Mouse (Mus musculus): ENCODE results near the gene Nynrin. TPM values are rescaled to one million over a fixed set of nuclear protein-coding genes. Genes with fewer than 3 reads are reported as not detected.

The Nynrin gene
- polyA plus RNA-seq, 1 experiment, result 3.0 TPM

DNA sequence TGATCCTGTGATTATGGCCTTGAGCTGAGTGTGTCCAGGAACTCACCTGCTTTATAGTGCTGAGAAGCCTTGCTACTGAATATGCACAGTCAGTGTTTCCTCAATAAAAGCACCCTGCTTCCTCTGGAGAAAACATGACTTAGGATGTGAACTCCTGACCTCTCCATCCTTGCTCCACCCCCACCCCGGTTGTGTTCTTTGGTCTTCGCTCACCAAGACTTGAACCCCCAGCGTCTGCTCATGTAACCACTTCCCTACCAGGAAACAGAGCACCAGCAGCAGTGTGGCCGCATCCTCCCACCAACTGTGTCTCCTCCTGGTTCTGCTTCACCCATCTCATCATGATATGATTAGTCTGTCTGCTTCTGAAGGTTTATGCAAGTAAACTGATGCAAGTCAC lies 59.6 kb downstream of the Nynrin start:
- no peak overlapping the region for H3K27ac ChIP-seq (ENCODE audit: insufficient read depth, low read length)
- no peak for DNase-seq (ENCODE audit: low read depth in 1 of 2, low spot score in 2 of 2)
- no peaks in the 10 kb centered on the region for H3K27me3 ChIP-seq (ENCODE audit: control insufficient read depth, insufficient read depth, low read length)
- 8% methylated on average over 4 of the region's 4 CpGs for WGBS
- no peak overlapping the region for H3K4me3 ChIP-seq (ENCODE audit: extremely low read depth, insufficient read depth, insufficient read length)
- TF ChIP-seq POLR2A (IDR thresholded peaks at IDR 0.05; ENCODE audit: low read depth, low read length) (no peak), CTCF (IDR thresholded peaks at IDR 0.05; ENCODE audit: extremely low read depth, insufficient read depth, insufficient read length, insufficient replicate concordance) (no peak)
- H3K4me1 ChIP-seq (ENCODE audit: control insufficient read depth, insufficient read depth, insufficient read length), result no peaks in the 10 kb centered on the region
- H3K36me3 ChIP-seq (ENCODE audit: control insufficient read depth, insufficient read depth, low read length), result no peaks in the 10 kb centered on the region

DNA sequence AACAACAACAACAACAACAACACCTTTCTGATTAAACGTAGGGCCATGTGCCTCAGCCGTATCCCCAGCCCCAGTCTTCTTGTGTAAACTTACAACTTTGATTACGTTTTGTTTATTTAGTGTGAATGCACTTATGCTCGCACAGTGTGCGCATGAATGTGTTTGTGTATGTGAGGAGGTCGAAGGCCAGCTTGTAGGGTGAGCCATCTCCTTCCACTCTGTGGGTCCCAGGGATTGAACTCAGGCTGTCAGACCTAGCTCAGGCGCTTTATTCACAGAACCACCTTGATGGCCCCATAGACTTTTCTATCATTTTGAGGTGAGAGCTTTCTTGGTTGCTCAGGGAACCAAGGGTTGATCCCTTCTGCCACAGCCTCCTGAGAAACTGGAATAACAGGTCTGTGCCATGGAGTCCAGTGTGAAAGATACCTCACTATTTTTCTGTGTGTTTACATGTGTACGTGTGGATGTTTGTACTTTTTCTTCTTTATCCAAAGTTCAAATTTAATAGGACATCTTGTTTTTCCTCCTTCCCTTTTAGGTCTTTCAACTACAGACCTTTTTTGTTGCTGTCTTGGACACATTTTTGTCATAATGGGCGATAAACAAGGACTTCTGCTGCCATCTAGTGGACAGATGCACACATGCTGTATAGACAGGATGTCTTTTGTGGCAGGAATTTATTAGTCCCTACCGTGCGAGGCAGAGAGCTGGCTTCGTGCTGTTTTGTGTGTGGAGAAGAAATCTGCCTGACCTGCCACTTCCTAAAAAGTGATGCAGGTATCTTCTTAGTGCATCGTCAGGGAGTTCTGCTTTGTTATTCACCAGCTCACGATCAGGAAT lies 64.7 kb downstream of the Nynrin start:
- Histone ChIP-seq H3K36me3 (ENCODE audit: control insufficient read depth, insufficient read depth, low read length) (no peaks in the 10 kb centered on the region), H3K4me1 (ENCODE audit: control insufficient read depth, insufficient read depth, insufficient read length) (no peaks in the 10 kb centered on the region), H3K27me3 (ENCODE audit: control insufficient read depth, insufficient read depth, low read length) (no peaks in the 10 kb centered on the region), H3K27ac (ENCODE audit: insufficient read depth, low read length) (no peak overlapping the region), H3K4me3 (ENCODE audit: extremely low read depth, insufficient read depth, insufficient read length) (no peak overlapping the region)
- 47% methylated on average over 14 of the region's 14 CpGs for WGBS
- TF ChIP-seq CTCF (IDR thresholded peaks at IDR 0.05; ENCODE audit: extremely low read depth, insufficient read depth, insufficient read length, insufficient replicate concordance) (peak; percentile 70; the same call in 1 of the 2 replicates), POLR2A (IDR thresholded peaks at IDR 0.05; ENCODE audit: low read depth, low read length) (no peak)
- peak; percentile 66 to 73 for DNase-seq (ENCODE audit: low read depth in 1 of 2, low spot score in 2 of 2)

DNA sequence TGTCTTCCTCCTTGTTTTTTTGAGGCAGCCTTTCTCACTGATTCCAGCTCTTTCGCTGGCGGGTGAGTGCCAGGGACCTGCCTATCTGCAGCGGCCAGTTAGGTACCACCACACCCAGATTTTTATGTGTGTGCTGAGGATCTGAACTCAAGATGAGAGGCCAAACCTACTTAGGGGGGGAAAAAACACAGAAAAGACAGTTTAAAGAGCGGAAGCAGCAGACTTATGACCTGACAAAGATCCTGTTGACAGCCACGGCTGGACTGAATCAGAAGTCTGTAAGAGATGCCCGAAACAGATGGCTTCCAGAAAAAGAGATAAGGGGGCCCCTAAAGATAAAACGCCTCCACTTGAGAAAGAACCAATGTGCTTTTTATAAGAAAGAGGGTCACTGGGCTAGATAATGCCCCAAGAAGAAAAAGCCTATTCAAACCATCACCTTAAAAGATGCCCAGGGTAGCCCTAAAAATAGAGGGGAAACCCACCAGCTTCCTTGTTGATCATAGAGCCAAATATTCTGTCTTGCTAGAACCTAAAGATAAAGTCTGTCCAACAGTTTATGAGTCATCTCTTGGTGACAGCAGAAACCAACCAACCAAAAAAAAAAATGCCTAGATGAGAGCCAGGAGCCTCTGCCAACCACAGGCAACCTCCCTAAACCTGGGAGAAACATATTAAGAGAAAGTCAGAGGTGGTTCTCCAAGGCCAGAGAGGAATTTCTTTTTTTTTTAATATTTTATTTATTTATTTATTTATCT lies 68.8 kb downstream of the Nynrin start:
- Histone ChIP-seq H3K4me3 (ENCODE audit: extremely low read depth, insufficient read depth, insufficient read length) (no peak overlapping the region), H3K27ac (ENCODE audit: insufficient read depth, low read length) (no peak overlapping the region), H3K4me1 (ENCODE audit: control insufficient read depth, insufficient read depth, insufficient read length) (no peaks in the 10 kb centered on the region), H3K27me3 (ENCODE audit: control insufficient read depth, insufficient read depth, low read length) (no peaks in the 10 kb centered on the region), H3K36me3 (ENCODE audit: control insufficient read depth, insufficient read depth, low read length) (no peaks in the 10 kb centered on the region)
- TF ChIP-seq POLR2A (IDR thresholded peaks at IDR 0.05; ENCODE audit: low read depth, low read length) (no peak), CTCF (IDR thresholded peaks at IDR 0.05; ENCODE audit: extremely low read depth, insufficient read depth, insufficient read length, insufficient replicate concordance) (no peak)
- WGBS, result 59% methylated on average over 7 of the region's 7 CpGs
- no peak for DNase-seq (ENCODE audit: low read depth in 1 of 2, low spot score in 2 of 2)

Other genes with a start within 250 kb of the Nynrin start
- 0.92 and 2.4 TPM in 2 replicates for gene Rec8, start 236.0 kb upstream of the Nynrin start, polyA plus RNA-seq (2012; rRNA removed)
- gene Ipo4, start 218.1 kb upstream of the Nynrin start, polyA plus RNA-seq (2012; rRNA removed), result 56.7 and 62.4 TPM in 2 replicates
- gene Gm49378, start 216.1 kb upstream of the Nynrin start, polyA plus RNA-seq (2012; rRNA removed), result 8.2 and 8.9 TPM in 2 replicates
- gene Tm9sf1, start 210.2 kb upstream of the Nynrin start, polyA plus RNA-seq (2012; rRNA removed), result 44.6 and 45.1 TPM in 2 replicates
- 1.6 TPM in 2 replicates for gene Tssk4, start 203.8 kb upstream of the Nynrin start, polyA plus RNA-seq (2012; rRNA removed)
- gene Mdp1, start 193.5 kb upstream of the Nynrin start, polyA plus RNA-seq (2012; rRNA removed), result 19.7 and 19.9 TPM in 2 replicates
- gene Gmpr2, start 182.1 kb upstream of the Nynrin start, polyA plus RNA-seq (2012; rRNA removed), result 11.6 and 15.9 TPM in 2 replicates
- gene Nedd8, start 181.9 kb upstream of the Nynrin start, polyA plus RNA-seq (2012; rRNA removed), result 158 and 177 TPM in 2 replicates
- gene Tinf2, start 172.2 kb upstream of the Nynrin start, polyA plus RNA-seq (2012; rRNA removed), result 19.0 and 20.8 TPM in 2 replicates
- gene Tgm1, start 140.1 kb upstream of the Nynrin start, polyA plus RNA-seq (2012; rRNA removed), result 23.3 and 33.9 TPM in 2 replicates
- gene Rabggta, start 131.7 kb upstream of the Nynrin start, polyA plus RNA-seq (2012; rRNA removed), result 47.3 and 62.6 TPM in 2 replicates
- gene Dhrs1, start 108.3 kb upstream of the Nynrin start, polyA plus RNA-seq (2012; rRNA removed), result 62.7 and 86.6 TPM in 2 replicates
- gene Nop9, start 108.3 kb upstream of the Nynrin start, polyA plus RNA-seq (2012; rRNA removed), result 15.1 and 17.2 TPM in 2 replicates
- 0.33 and 0.46 TPM in 2 replicates for gene Cideb, start 95.6 kb upstream of the Nynrin start, polyA plus RNA-seq (2012; rRNA removed)
- 0.83 and 2.1 TPM in 2 replicates for gene Ltb4r2, start 92.6 kb upstream of the Nynrin start, polyA plus RNA-seq (2012; rRNA removed)
- gene Ltb4r1, start 88.0 kb upstream of the Nynrin start, polyA plus RNA-seq (2012; rRNA removed), result 4.2 and 6.6 TPM in 2 replicates
- 16.3 and 17.3 TPM in 2 replicates for gene Adcy4, start 69.9 kb upstream of the Nynrin start, polyA plus RNA-seq (2012; rRNA removed)
- 38.8 and 48.4 TPM in 2 replicates for gene Ripk3, start 65.1 kb upstream of the Nynrin start, polyA plus RNA-seq (2012; rRNA removed)
- 4.6 and 5.0 TPM in 2 replicates for gene Nfatc4, start 30.9 kb upstream of the Nynrin start, polyA plus RNA-seq (2012; rRNA removed)
- 0.07 and 0.13 TPM in 2 replicates for gene Cbln3, start 30.4 kb downstream of the Nynrin start, polyA plus RNA-seq (2012; rRNA removed)
- 30.3 and 31.6 TPM in 2 replicates for gene Khnyn, start 30.9 kb downstream of the Nynrin start, polyA plus RNA-seq (2012; rRNA removed)
- 22.3 and 25.1 TPM in 2 replicates for gene Sdr39u1, start 46.3 kb downstream of the Nynrin start, polyA plus RNA-seq (2012; rRNA removed)
- 1.0 and 1.4 TPM in 2 replicates for gene Cma1, start 90.7 kb downstream of the Nynrin start, polyA plus RNA-seq (2012; rRNA removed)
- gene Cma2, start 97.0 kb downstream of the Nynrin start, polyA plus RNA-seq (2012; rRNA removed), result not detected in 2 replicates
- 0.18 and 0.26 TPM in 2 replicates for gene Mcpt1, start 164.0 kb downstream of the Nynrin start, polyA plus RNA-seq (2012; rRNA removed)
- not detected in 2 replicates for gene Mcpt9, start 176.5 kb downstream of the Nynrin start, polyA plus RNA-seq (2012; rRNA removed)
- 0.12 TPM in 1 of 2 replicates, not detected in the other for gene Mcpt2, start 188.0 kb downstream of the Nynrin start, polyA plus RNA-seq (2012; rRNA removed)
- gene Mcpt4, start 208.3 kb downstream of the Nynrin start, polyA plus RNA-seq (2012; rRNA removed), result 0.23 TPM in 2 replicates
- gene Mcpt8, start 231.3 kb downstream of the Nynrin start, polyA plus RNA-seq (2012; rRNA removed), result 0.31 and 0.34 TPM in 2 replicates
- 1.7 and 2.0 TPM in 2 replicates for gene Ctsg, start 248.6 kb downstream of the Nynrin start, polyA plus RNA-seq (2012; rRNA removed)

All from spleen, adult 2 months (tissue).